Mouse (Mus musculus) liver, embryonic 14.5 days (tissue): ENCODE results near the gene Fasn.

Source experiments
- CTCF ChIP-seq: IDR thresholded peaks from 2 replicates; pipeline ENCODE4 v1.5.1; 2016; ENCODE audit warnings: antibody characterized with exemption, low read depth, control low read depth
- EP300 ChIP-seq: IDR thresholded peaks from 2 replicates; pipeline ENCODE4 v1.6.1; 2016; ENCODE audit warnings: antibody characterized with exemption, low read depth

- no peak for TF ChIP-seq EP300
- no peak for TF ChIP-seq CTCF
Measured at GRCm38 (mm10) chr11:120828416-120828815, 4.1 kb upstream of the Fasn start.
